Mouse (Mus musculus) intestine, embryonic 16.5 days (tissue): ENCODE measurements around the gene Traf3ip2. TPM values are rescaled to one million over a fixed set of nuclear protein-coding genes. Genes with fewer than 3 reads are reported as not detected.

Experiments
- ATAC-seq: fragments of 200-750 bp; cut with Nextera tagmentation; 2 replicates; pipeline ENCODE4 v1.8.0; 2017; ENCODE audit warnings: moderate TSS enrichment, moderate library complexity
- H3K27ac ChIP-seq: fragments of 300-500 bp; sonication (generic); 2 replicates; pipeline ENCODE4 v1.5.1; 2014; ENCODE audit warnings: mild to moderate bottlenecking, low read length
- H3K27me3 ChIP-seq: fragments of 300-500 bp; sonication (generic); replicated peaks from 2 replicates; pipeline ENCODE4 v1.6.1; 2014; ENCODE audit warnings: low read length, control low read depth, mixed read lengths; ENCODE audit not compliant: control insufficient read depth, insufficient read depth
- H3K36me3 ChIP-seq: fragments of 300-500 bp; sonication (generic); 2 replicates; pipeline ENCODE4 v1.6.1; 2014; ENCODE audit warnings: low read length, control low read depth; ENCODE audit not compliant: control insufficient read depth, insufficient read depth
- H3K4me1 ChIP-seq: fragments of 300-500 bp; sonication (generic); 2 replicates; pipeline ENCODE4 v1.6.1; 2014; ENCODE audit warnings: low read length, control low read depth, mixed read lengths; ENCODE audit not compliant: control insufficient read depth, insufficient read depth
- H3K4me2 ChIP-seq: fragments of 300-500 bp; sonication (generic); 2 replicates; pipeline ENCODE4 v1.6.1; 2014; ENCODE audit warnings: low read depth, low read length, control low read depth
- H3K4me3 ChIP-seq: fragments of 300-500 bp; sonication (generic); 2 replicates; pipeline ENCODE4 v1.5.1; 2014; ENCODE audit warnings: mild to moderate bottlenecking, low read length
- H3K9ac ChIP-seq: fragments of 300-500 bp; sonication (generic); 2 replicates; pipeline ENCODE4 v1.6.1; 2014; ENCODE audit warnings: low read depth, low read length
- H3K9me3 ChIP-seq: fragments of 300-500 bp; sonication (generic); 2 replicates; pipeline ENCODE4 v1.6.1; 2016; ENCODE audit warnings: low read length, control low read depth; ENCODE audit not compliant: control insufficient read depth
- WGBS: fragments of 180-500 bp; shearing (Covaris S2); extraction: QIAGEN DNeasy Blood & Tissue Kit; methylation state at CpG from one replicate; pipeline ENCODE4 v1.1.7; 2014; 5-methylcytosine and 5-hydroxymethylcytosine counted together
- polyA plus RNA-seq: library from polyadenylated mRNA; unstranded; fragments of >200 nt; fragmentation: Nextera tagmentation; extraction: Ambion mirVana; gene quantifications from 2 replicates; pipeline ENCODE4 v1.2.1, GENCODE M21; 2015

The Traf3ip2 gene
- polyA plus RNA-seq, 1 experiment from 2014 or later, result 28.0 TPM

DNA sequence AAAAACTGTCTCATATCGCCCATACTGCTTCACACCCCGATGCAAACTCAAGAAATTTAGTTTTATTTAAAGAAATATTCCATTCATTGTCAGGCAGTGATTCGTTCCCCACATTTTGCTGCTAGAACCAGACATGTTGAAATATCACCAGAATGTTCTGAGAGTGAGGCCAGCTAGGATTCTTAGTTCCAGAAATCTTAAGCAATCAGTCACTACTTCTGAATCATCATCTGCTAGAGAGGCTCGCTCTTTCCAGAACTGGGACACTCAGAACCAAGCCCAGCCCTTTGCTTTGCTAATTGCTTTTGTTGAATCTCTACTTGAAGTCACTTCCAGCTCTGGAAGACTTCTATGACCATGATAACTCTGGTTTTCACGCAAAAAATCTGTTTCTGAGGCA, 27.0 kb downstream of the Traf3ip2 start:
- H3K4me2 ChIP-seq, result no peak overlapping the region
- H3K9ac ChIP-seq, result no peak overlapping the region
- H3K4me1 ChIP-seq, result peaks cover 7% of the 10 kb centered on the region
- no peaks in the 10 kb centered on the region for H3K27me3 ChIP-seq
- no peak overlapping the region for H3K27ac ChIP-seq
- H3K4me3 ChIP-seq, result no peak overlapping the region
- ATAC-seq, result no peak
- H3K36me3 ChIP-seq, result peaks cover 17% of the 10 kb centered on the region
- WGBS, result 78% methylated on average over 5 of the region's 5 CpGs
- no peaks in the 10 kb centered on the region for H3K9me3 ChIP-seq

DNA sequence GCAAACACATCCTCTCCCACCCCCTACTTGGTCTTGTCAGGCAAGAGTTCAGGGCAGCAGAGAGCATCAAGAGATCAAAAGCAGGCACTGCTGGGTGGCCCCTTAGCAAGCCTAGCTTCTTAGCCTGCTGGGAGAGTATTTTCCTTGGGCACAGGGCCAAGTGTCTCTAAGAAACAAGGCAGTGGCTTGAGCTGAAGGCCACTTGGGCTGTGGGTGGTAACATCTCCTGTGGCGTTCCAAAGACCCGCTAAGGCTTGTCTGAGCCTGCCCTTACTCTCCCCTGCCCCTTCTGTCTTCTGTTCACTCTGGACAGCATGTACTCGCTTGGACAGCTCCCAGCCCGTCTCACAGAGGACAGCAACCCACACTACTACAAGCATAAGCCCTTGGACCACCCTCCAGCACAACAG, 28.1 kb downstream of the Traf3ip2 start:
- Histone ChIP-seq H3K9ac (no peak overlapping the region), H3K27ac (peak overlapping the region; percentile 14; the same call in 1 of the 2 replicates), H3K36me3 (peaks cover 9% of the 10 kb centered on the region), H3K9me3 (no peaks in the 10 kb centered on the region), H3K4me3 (no peak overlapping the region), H3K4me2 (no peak overlapping the region), H3K4me1 (peaks cover 8% of the 10 kb centered on the region), H3K27me3 (no peaks in the 10 kb centered on the region)
- ATAC-seq, result peak; percentile 77
- WGBS, result 30% methylated on average over 4 of the region's 4 CpGs

DNA sequence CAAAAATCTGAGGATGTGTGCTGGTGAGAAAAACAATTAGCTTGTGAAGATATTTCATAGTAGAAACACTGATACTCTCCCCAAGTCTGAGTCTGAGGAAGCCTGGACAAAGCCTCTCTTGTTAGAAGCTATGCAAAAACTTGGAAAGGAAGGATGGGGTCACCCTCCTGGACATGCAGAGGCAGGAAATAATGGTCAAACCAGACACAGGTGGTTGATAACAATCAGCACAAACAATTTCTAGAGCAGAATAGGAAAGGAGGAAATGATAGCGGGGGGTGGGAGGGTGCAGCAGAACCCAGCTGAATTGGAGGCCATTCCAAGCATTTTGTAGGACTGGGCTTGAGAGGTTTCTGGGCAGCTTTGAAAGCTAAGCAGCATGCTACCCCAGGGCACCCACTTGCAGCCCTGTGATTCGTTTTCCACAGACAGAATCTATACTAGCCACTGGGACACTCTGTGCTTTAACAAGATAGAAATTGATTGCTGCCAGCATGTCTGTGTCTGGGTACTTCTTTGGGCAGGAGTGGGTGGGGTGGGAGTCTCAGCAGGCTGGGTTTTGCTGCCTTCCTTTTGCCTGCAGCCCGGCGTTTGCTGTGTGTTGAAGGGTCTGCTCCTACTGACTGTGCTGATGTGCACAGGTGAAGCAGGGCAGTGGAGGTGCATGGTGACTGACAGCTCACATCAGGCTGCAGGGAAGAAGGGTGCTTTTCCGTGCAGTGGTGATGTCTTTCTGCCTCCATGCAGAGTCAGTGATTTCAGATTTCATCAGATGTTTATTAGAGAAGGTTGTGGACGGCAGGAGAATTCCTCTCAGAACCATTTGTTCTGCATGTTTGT, 33.3 kb downstream of the Traf3ip2 start:
- H3K9ac ChIP-seq, result no peak overlapping the region
- no peaks in the 10 kb centered on the region for H3K27me3 ChIP-seq
- H3K4me2 ChIP-seq, result no peak overlapping the region
- H3K4me1 ChIP-seq, result peaks cover 16% of the 10 kb centered on the region
- peak overlapping the region; percentile 75 for H3K27ac ChIP-seq
- peaks cover 18% of the 10 kb centered on the region for H3K36me3 ChIP-seq
- WGBS, result 34% methylated on average over 6 of the region's 6 CpGs
- ATAC-seq, result peak; percentile 41
- H3K9me3 ChIP-seq, result no peaks in the 10 kb centered on the region
- no peak overlapping the region for H3K4me3 ChIP-seq

DNA sequence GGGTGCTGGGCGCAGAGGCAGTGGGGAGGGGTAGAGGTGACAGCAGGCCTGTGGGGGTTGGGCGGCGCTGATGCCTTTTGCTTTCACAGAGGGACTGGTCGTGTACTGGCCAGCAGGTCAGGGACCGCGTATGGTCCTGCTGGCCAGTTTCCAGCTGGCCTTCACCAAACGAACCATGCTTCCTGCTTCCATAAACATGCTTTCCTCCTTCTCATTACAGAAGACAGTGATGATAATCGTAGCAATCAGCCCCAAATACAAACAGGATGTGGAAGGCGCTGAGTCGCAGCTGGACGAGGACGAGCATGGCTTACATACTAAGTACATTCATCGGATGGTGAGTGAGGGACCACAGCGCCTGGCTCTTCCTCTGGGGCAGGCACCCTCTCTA, 33.9 kb downstream of the Traf3ip2 start:
- H3K4me2 ChIP-seq, result no peak overlapping the region
- no peaks in the 10 kb centered on the region for H3K9me3 ChIP-seq
- WGBS, result 35% methylated on average over 14 of the region's 14 CpGs
- ATAC-seq, result peak; percentile 73
- peaks cover 16% of the 10 kb centered on the region for H3K36me3 ChIP-seq
- H3K4me1 ChIP-seq, result peaks cover 15% of the 10 kb centered on the region
- no peak overlapping the region for H3K9ac ChIP-seq
- H3K27me3 ChIP-seq, result no peaks in the 10 kb centered on the region
- H3K27ac ChIP-seq, result peak overlapping the region; percentile 75
- no peak overlapping the region for H3K4me3 ChIP-seq

DNA sequence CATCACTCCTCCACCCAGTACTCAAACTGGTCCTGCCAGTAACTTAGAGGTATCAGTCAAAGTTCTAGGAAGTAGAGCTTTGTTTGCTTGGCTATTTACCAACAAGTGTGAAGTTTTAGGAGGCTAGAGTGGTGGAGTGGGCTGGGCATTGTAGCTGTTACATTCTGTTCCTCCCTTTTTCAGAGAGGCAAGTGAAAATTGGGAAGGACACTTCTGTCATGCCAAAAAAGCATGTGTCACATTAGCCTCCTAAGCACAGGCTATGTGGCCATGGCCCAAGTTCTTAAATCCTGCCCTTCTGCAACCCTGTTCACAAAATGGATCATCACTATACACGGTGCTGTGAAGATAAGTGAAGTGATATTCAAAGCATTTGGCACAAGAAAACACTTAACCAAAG, 34.4 kb downstream of the Traf3ip2 start:
- Histone ChIP-seq H3K27me3 (no peaks in the 10 kb centered on the region), H3K4me2 (no peak overlapping the region), H3K36me3 (peaks cover 19% of the 10 kb centered on the region), H3K27ac (peak overlapping the region; percentile 75), H3K4me3 (no peak overlapping the region), H3K4me1 (peaks cover 15% of the 10 kb centered on the region), H3K9ac (no peak overlapping the region), H3K9me3 (no peaks in the 10 kb centered on the region)
- no peak for ATAC-seq
- WGBS, result 64% methylated on average over 1 of the region's 1 CpGs

DNA sequence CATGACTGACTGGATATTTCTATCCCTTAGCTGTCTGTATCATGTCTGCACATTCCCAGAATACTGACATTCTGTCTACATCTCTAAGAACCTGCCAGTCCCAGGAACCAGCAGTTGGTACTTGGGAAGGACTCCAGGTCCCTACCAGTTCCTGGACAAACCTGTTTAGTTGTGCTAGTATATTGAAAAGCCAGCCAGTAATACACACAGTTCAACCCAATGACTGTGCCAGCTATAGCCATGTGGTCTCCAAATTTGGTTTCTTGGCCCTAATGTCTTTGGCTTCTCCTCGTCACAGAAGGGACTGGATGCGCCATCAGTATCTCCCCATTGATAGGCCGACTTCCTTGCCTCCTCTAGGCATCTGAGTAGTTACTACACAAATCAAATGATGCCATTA, 35.5 kb downstream of the Traf3ip2 start:
- H3K36me3 ChIP-seq, result peaks cover 17% of the 10 kb centered on the region
- peaks cover 15% of the 10 kb centered on the region for H3K4me1 ChIP-seq
- no peak overlapping the region for H3K9ac ChIP-seq
- no peaks in the 10 kb centered on the region for H3K27me3 ChIP-seq
- 95% methylated on average over 3 of the region's 3 CpGs for WGBS
- H3K27ac ChIP-seq, result no peak overlapping the region
- no peak for ATAC-seq
- H3K4me2 ChIP-seq, result no peak overlapping the region
- no peaks in the 10 kb centered on the region for H3K9me3 ChIP-seq
- H3K4me3 ChIP-seq, result no peak overlapping the region

DNA sequence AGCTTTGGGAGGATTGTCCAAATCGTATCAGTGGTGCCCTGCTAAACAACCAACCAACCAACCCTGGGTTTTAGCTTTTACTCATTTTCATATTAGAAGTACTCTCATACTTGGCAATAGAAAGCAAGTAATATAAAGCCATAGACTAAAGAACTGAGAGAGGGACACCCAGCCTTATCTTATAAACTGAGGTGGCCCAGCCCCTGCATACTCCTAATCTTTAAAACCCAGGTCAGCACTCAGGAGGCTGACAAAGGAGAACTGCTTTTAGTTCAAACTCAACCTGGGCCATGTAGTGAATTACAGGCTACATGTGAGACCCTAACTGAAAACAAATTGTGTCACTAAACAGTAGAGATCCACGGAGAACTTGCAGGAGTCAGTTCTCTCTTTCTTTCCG, 36.8 kb downstream of the Traf3ip2 start:
- H3K36me3 ChIP-seq, result peaks cover 14% of the 10 kb centered on the region
- H3K4me1 ChIP-seq, result peaks cover 15% of the 10 kb centered on the region
- H3K4me3 ChIP-seq, result no peak overlapping the region
- ATAC-seq, result no peak
- H3K27ac ChIP-seq, result no peak overlapping the region
- H3K27me3 ChIP-seq, result no peaks in the 10 kb centered on the region
- H3K9me3 ChIP-seq, result no peaks in the 10 kb centered on the region
- 95% methylated on average over 3 of the region's 3 CpGs for WGBS
- H3K4me2 ChIP-seq, result no peak overlapping the region
- no peak overlapping the region for H3K9ac ChIP-seq

DNA sequence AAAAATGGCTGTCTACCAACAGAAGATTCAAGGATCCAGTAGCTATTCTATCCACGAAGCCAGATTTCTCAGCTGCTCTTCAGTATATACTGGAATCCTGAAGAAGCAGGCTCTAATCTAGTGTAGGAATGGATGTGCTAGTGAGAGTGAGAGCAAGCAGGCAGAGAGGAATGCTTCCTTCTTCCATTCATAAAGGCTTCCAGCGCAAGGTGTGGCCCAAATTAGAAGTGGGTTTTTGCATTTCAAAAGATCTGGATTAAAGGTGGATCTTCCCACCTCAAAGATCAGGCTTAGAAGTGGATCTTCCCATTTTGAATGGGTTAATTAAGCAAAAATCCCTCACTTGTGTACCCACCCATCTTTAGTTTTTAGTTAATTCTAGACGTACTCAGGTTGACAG, 37.6 kb downstream of the Traf3ip2 start:
- no peak overlapping the region for H3K4me2 ChIP-seq
- H3K27ac ChIP-seq, result no peak overlapping the region
- no peak overlapping the region for H3K9ac ChIP-seq
- no peak for ATAC-seq
- H3K4me1 ChIP-seq, result peaks cover 15% of the 10 kb centered on the region
- no peak overlapping the region for H3K4me3 ChIP-seq
- WGBS, result 92% methylated on average over 3 of the region's 3 CpGs
- H3K9me3 ChIP-seq, result no peaks in the 10 kb centered on the region
- no peaks in the 10 kb centered on the region for H3K27me3 ChIP-seq
- peaks cover 14% of the 10 kb centered on the region for H3K36me3 ChIP-seq

DNA sequence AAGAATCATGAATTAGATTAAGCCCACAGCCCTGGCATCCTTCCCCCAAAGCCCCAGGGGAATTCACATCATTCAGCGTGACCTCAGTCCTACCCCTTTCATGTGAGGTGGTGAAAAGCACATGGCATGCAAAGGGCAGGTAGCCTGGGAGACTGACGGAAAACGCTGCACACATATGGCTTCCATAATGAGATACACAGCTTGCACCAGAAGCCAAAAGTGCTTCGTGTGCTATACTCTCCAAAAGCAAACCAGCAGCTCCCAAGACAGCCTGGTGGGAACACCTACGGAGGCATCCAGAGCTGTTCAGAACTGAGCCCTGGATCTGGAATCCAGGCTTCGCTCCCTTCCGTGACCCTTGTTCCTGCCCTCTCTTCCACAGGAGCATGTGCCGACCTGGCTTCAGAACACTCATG, 41.3 kb downstream of the Traf3ip2 start:
- no peak overlapping the region for H3K4me2 ChIP-seq
- 46% methylated on average over 8 of the region's 8 CpGs for WGBS
- no peak overlapping the region for H3K27ac ChIP-seq
- H3K36me3 ChIP-seq, result peaks cover 8% of the 10 kb centered on the region; the same call in 1 of the 2 replicates
- H3K4me1 ChIP-seq, result peaks cover 4% of the 10 kb centered on the region
- H3K9ac ChIP-seq, result no peak overlapping the region
- no peaks in the 10 kb centered on the region for H3K9me3 ChIP-seq
- no peak overlapping the region for H3K4me3 ChIP-seq
- ATAC-seq, result peak; percentile 23; the same call in 1 of the 2 replicates
- no peaks in the 10 kb centered on the region for H3K27me3 ChIP-seq
